Mouse (Mus musculus) ES-Bruce4 (cell line): ENCODE results near the gene Esrrg.

ENCODE experiments used
- CTCF ChIP-seq: IDR thresholded peaks from one replicate; pipeline ENCODE4 v1.8.1; 2011; ENCODE audit warnings: low read depth, low read length
- EP300 ChIP-seq: IDR thresholded peaks from 2 replicates; pipeline ENCODE4 v1.6.1; 2011; ENCODE audit warnings: low read depth, low read length; ENCODE audit not compliant: insufficient read depth
- POLR2A ChIP-seq: IDR thresholded peaks from one replicate; pipeline ENCODE4 v1.8.1; 2011; ENCODE audit warnings: low read length; ENCODE audit not compliant: insufficient read depth

- no peak for TF ChIP-seq CTCF
- TF ChIP-seq POLR2A, result no peak
- no peak for TF ChIP-seq EP300
Measured at GRCm38 (mm10) chr1:187679246-187679645, 70.7 kb downstream of the Esrrg start.
